In the genomic region with DNA sequence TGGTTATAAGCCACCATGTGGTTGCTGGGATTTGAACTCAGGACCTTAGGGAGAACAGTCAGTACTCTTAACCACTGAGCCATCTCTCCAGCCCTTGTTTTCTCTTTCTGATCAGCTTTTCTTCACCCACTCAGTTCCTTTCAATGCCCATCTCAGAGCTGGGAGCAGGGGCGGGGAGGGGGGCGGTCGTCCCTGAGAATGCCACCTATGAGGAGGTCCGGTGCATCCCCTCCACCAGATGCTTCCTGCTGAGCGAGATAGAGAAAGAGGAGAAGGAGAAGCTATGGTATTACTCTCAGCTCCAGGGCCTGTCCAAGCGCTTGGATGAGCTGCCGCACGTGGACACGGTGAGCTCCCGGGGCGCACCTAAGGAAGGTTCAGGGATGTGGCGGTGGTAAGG, we compare ENCODE assay signal across 2 mouse cellular contexts.
TF ChIP-seq lines count a peak whose summit lies in the region.

No protein-coding gene starts in this region.

TF ChIP-seq in CH12.LX, 34 proteins besides CTCF, POLR2A, EP300 and RAD21 (continued from another document):
- TF ChIP-seq NELFE (IDR thresholded peaks at IDR 0.05; ENCODE audit: low read depth, low read length) (no peak), RCOR1 (conservative IDR thresholded peaks at IDR 0.05; ENCODE audit: low read depth, low read length) (no peak), USF2 (conservative IDR thresholded peaks at IDR 0.05; ENCODE audit: low read depth, low read length) (no peak), NRF1 (IDR thresholded peaks at IDR 0.05; ENCODE audit: low read depth, low read length) (no peak), SMC3 (IDR thresholded peaks at IDR 0.05; ENCODE audit: low read depth, low read length) (no peak), MAX (IDR thresholded peaks at IDR 0.05; ENCODE audit: low read length) (no peak)

TF ChIP-seq in ES-E14, 5 proteins besides CTCF, POLR2A, EP300 and RAD21 (continued from another document):
- no peak for TF ChIP-seq ZC3H11A (IDR thresholded peaks at IDR 0.05; ENCODE audit: borderline replicate concordance, low read depth, low read length)
- TF ChIP-seq ZNF384 (IDR thresholded peaks at IDR 0.05; ENCODE audit: low read depth, low read length), result no peak
